Mouse (Mus musculus): ENCODE measurements at regions not wholly inside any gene's neighbourhood (a gene's known extent, or its start where the extent isn't known, plus 50 kb on each side); places are given as distances from the start of the nearest gene placed in this dataset.

DNA sequence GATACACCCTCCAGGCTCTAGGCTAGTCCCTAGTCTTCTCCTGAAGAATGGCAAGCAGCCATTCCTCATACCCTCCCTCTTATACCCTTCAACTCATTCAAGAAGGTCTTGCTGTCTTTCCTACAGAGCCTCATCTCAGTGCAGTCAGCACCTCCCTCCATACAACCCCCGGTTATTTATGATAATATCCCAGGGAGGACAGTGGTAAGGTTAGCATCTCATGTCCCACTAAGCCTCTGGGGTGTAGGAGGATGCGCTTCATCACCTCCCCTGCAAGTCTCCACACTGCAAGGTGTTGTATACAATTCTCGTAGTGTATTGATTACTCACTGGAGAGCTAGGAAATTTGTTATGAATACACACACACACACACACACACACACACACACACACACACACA, 80.2 kb upstream of the Shisa6 start:
- H3K9me3 ChIP-seq (ENCODE audit: control insufficient read depth, insufficient read depth, low read depth, low read length), result no peaks in the 10 kb centered on the region
- in situ Hi-C loops (cut with MboI; ENCODE audit: low sequenced_read_pairs in 2 of 2, unreplicated experiment in 2 of 2), result no loop called here
- DNase-seq (ENCODE audit: low read depth, low spot score), result no peak
- no peaks in the 10 kb centered on the region for H3K36me3 ChIP-seq (ENCODE audit: control insufficient read depth, insufficient read depth, low read length, poor library complexity, severe bottlenecking)
- H3K4me1 ChIP-seq (ENCODE audit: control insufficient read depth in 2 of 2, insufficient read depth in 2 of 2, low read length in 2 of 2, poor library complexity in 1 of 2), result 0 out of 4 replicates have a peak, but pooled peaks cover 0 to 2% of the 10 kb centered on the region in 2 experiments
- no peak overlapping the region for H3K27ac ChIP-seq (ENCODE audit: insufficient read depth, low read depth, low read length, poor library complexity, severe bottlenecking)
- H3K9ac ChIP-seq (ENCODE audit: insufficient read depth, low read depth, low read length, poor library complexity, severe bottlenecking), result no peak overlapping the region
- TF ChIP-seq ZC3H11A (IDR thresholded peaks at IDR 0.05; ENCODE audit: borderline replicate concordance, low read depth, low read length) (no peak), HCFC1 (IDR thresholded peaks at IDR 0.05; ENCODE audit: borderline replicate concordance, insufficient read depth, low read length) (no peak), MAFK (IDR thresholded peaks at IDR 0.05; ENCODE audit: insufficient read depth, low read depth, low read length) (no peak), CHD2 (IDR thresholded peaks at IDR 0.05; ENCODE audit: low read depth, low read length) (no peak), ZNF384 (IDR thresholded peaks at IDR 0.05; ENCODE audit: low read depth, low read length) (no peak)
- H3K4me3 ChIP-seq (ENCODE audit: insufficient read depth in 1 of 2, low read depth in 1 of 2, low read length in 2 of 2, poor library complexity in 1 of 2, severe bottlenecking in 1 of 2), result no peak overlapping the region

DNA sequence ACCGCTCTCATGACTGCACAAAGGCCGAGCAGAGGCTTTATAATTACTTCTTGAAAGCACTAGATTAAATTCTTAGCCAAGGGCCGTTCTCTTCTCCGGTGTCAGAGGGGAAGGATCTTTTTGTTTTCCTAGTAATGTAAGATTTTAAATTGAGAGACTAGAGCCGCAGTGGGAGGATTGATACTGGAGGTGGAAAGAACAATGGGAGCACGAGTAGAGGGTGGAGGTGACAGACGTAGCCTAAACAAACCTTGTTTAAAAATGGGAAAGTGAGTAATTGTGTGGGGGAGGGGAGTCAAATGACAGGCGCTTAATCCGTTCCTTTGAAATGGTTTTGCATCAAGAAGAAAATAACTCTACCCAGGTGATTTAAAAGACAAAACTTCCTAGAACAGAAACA, 80.9 kb upstream of the Shisa6 start:
- no peak for TF ChIP-seq HCFC1 (IDR thresholded peaks at IDR 0.05; ENCODE audit: borderline replicate concordance, insufficient read depth, low read length)
- TF ChIP-seq ZC3H11A (IDR thresholded peaks at IDR 0.05; ENCODE audit: borderline replicate concordance, low read depth, low read length), result no peak
- TF ChIP-seq ZNF384 (IDR thresholded peaks at IDR 0.05; ENCODE audit: low read depth, low read length), result no peak
- TF ChIP-seq CHD2 (IDR thresholded peaks at IDR 0.05; ENCODE audit: low read depth, low read length), result no peak
- no peak for TF ChIP-seq MAFK (IDR thresholded peaks at IDR 0.05; ENCODE audit: insufficient read depth, low read depth, low read length)
- no peak overlapping the region for H3K4me3 ChIP-seq (ENCODE audit: insufficient read depth in 1 of 2, low read depth in 1 of 2, low read length in 2 of 2, poor library complexity in 1 of 2, severe bottlenecking in 1 of 2)
- H3K27ac ChIP-seq (ENCODE audit: insufficient read depth, low read depth, low read length, poor library complexity, severe bottlenecking), result no peak overlapping the region
- no peaks in the 10 kb centered on the region for H3K9me3 ChIP-seq (ENCODE audit: control insufficient read depth, insufficient read depth, low read depth, low read length)
- H3K4me1 ChIP-seq (ENCODE audit: control insufficient read depth in 2 of 2, insufficient read depth in 2 of 2, low read length in 2 of 2, poor library complexity in 1 of 2), result 0 out of 4 replicates have a peak, but pooled peaks cover 0 to 2% of the 10 kb centered on the region in 2 experiments
- H3K36me3 ChIP-seq (ENCODE audit: control insufficient read depth, insufficient read depth, low read length, poor library complexity, severe bottlenecking), result no peaks in the 10 kb centered on the region
- DNase-seq (ENCODE audit: low read depth, low spot score), result no peak
- in situ Hi-C loops (cut with MboI; ENCODE audit: low sequenced_read_pairs in 2 of 2, unreplicated experiment in 2 of 2), result no loop called here
- no peak overlapping the region for H3K9ac ChIP-seq (ENCODE audit: insufficient read depth, low read depth, low read length, poor library complexity, severe bottlenecking)

DNA sequence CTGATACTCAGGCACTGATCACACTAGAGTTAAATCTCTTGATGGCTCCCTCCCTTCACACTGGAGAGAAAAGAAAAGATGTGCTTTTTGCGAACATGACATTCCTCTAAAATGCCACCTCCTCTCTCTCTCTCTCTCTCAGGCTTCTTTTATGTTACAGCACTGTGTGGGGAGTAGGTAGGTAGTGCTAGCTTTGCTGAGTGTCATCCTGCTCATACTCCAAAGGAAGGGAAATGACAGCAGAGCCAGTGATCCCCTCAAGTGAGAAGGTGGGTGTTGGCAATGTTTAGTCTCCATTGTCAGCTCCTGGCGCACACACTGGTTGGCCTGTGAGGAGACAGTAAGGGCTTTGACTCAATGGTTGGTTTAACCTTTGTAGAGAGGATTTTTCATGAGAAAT, 84.0 kb upstream of the Shisa6 start:
- Histone ChIP-seq H3K36me3 (ENCODE audit: control insufficient read depth, insufficient read depth, low read length, poor library complexity, severe bottlenecking) (no peaks in the 10 kb centered on the region), H3K27ac (ENCODE audit: insufficient read depth, low read depth, low read length, poor library complexity, severe bottlenecking) (no peak overlapping the region), H3K9me3 (ENCODE audit: control insufficient read depth, insufficient read depth, low read depth, low read length) (no peaks in the 10 kb centered on the region), H3K4me3 (ENCODE audit: insufficient read depth in 1 of 2, low read depth in 1 of 2, low read length in 2 of 2, poor library complexity in 1 of 2, severe bottlenecking in 1 of 2) (no peak overlapping the region), H3K9ac (ENCODE audit: insufficient read depth, low read depth, low read length, poor library complexity, severe bottlenecking) (no peak overlapping the region), H3K4me1 (ENCODE audit: control insufficient read depth in 2 of 2, insufficient read depth in 2 of 2, low read length in 2 of 2, poor library complexity in 1 of 2) (peaks cover 0 to 2% of the 10 kb centered on the region in 2 experiments; a peak in 1 of 4 replicates)
- no peak for DNase-seq (ENCODE audit: low read depth, low spot score)
- TF ChIP-seq ZNF384 (IDR thresholded peaks at IDR 0.05; ENCODE audit: low read depth, low read length) (no peak), CHD2 (IDR thresholded peaks at IDR 0.05; ENCODE audit: low read depth, low read length) (no peak), HCFC1 (IDR thresholded peaks at IDR 0.05; ENCODE audit: borderline replicate concordance, insufficient read depth, low read length) (no peak), MAFK (IDR thresholded peaks at IDR 0.05; ENCODE audit: insufficient read depth, low read depth, low read length) (no peak), ZC3H11A (IDR thresholded peaks at IDR 0.05; ENCODE audit: borderline replicate concordance, low read depth, low read length) (no peak)
- in situ Hi-C loops (cut with MboI; ENCODE audit: low sequenced_read_pairs in 2 of 2, unreplicated experiment in 2 of 2), result no loop called here

DNA sequence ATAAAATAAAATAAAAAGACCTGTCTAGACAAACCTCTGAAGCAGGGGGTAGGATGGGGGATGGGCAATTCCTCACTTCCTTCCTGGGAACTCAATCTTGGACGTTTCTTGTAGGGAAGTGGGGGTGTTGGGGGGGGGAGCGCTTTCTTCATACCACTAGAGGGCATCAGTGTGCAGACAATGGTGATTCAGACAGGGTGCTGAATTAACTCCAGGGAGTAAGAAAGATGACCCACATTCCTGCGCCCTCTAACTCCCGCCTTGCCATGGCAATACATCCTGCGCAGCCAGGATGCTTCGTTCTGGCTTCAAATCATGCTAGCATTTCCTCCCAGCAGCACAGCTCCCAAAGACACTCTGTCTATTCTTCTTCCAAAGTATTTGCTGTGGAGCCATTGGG, 87.4 kb upstream of the Shisa6 start:
- DNase-seq (ENCODE audit: low read depth, low spot score), result peak; percentile 26

DNA sequence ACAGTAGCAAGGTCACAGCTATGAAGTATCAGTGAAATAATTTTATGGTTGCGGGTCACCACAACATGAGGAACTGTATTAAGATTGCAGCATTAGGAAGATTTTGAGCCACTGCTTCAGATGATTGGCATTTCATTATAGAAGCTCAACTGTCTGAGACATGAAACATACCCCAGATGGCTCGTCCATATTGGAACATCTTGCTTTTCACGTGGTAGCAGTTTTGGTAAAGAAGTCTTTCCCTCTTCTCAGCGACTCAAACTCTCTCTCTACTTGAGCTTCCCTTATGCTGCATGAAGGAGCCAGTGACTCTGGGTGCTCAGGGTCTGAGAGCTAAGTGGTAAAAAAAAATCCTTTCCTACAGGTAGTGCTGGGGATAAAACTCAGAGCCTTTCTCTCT, 99.7 kb upstream of the Shisa6 start:
- DNase-seq (ENCODE audit: low read depth, low spot score), result no peak
- H3K4me1 ChIP-seq (ENCODE audit: control insufficient read depth in 2 of 2, insufficient read depth in 2 of 2, low read length in 2 of 2, poor library complexity in 1 of 2), result no peaks in the 10 kb centered on the region
- H3K9ac ChIP-seq (ENCODE audit: insufficient read depth, low read depth, low read length, poor library complexity, severe bottlenecking), result no peak overlapping the region
- H3K9me3 ChIP-seq (ENCODE audit: control insufficient read depth, insufficient read depth, low read depth, low read length), result no peaks in the 10 kb centered on the region
- in situ Hi-C loops (cut with MboI; ENCODE audit: low sequenced_read_pairs in 2 of 2, unreplicated experiment in 2 of 2), result no loop called here
- no peak overlapping the region for H3K27ac ChIP-seq (ENCODE audit: insufficient read depth, low read depth, low read length, poor library complexity, severe bottlenecking)
- TF ChIP-seq HCFC1 (IDR thresholded peaks at IDR 0.05; ENCODE audit: borderline replicate concordance, insufficient read depth, low read length) (no peak), ZNF384 (IDR thresholded peaks at IDR 0.05; ENCODE audit: low read depth, low read length) (no peak), CHD2 (IDR thresholded peaks at IDR 0.05; ENCODE audit: low read depth, low read length) (no peak), ZC3H11A (IDR thresholded peaks at IDR 0.05; ENCODE audit: borderline replicate concordance, low read depth, low read length) (no peak), MAFK (IDR thresholded peaks at IDR 0.05; ENCODE audit: insufficient read depth, low read depth, low read length) (no peak)
- no peak overlapping the region for H3K4me3 ChIP-seq (ENCODE audit: insufficient read depth in 1 of 2, low read depth in 1 of 2, low read length in 2 of 2, poor library complexity in 1 of 2, severe bottlenecking in 1 of 2)
- no peaks in the 10 kb centered on the region for H3K36me3 ChIP-seq (ENCODE audit: control insufficient read depth, insufficient read depth, low read length, poor library complexity, severe bottlenecking)

More for the DNA sequence above, 87.4 kb upstream of the Shisa6 start:
- Histone ChIP-seq H3K4me1 (ENCODE audit: control insufficient read depth in 2 of 2, insufficient read depth in 2 of 2, low read length in 2 of 2, poor library complexity in 1 of 2) (peaks cover 0 to 2% of the 10 kb centered on the region in 2 experiments; a peak in 1 of 4 replicates), H3K27ac (ENCODE audit: insufficient read depth, low read depth, low read length, poor library complexity, severe bottlenecking) (no peak overlapping the region), H3K9ac (ENCODE audit: insufficient read depth, low read depth, low read length, poor library complexity, severe bottlenecking) (no peak overlapping the region), H3K9me3 (ENCODE audit: control insufficient read depth, insufficient read depth, low read depth, low read length) (no peaks in the 10 kb centered on the region), H3K36me3 (ENCODE audit: control insufficient read depth, insufficient read depth, low read length, poor library complexity, severe bottlenecking) (no peaks in the 10 kb centered on the region), H3K4me3 (ENCODE audit: insufficient read depth in 1 of 2, low read depth in 1 of 2, low read length in 2 of 2, poor library complexity in 1 of 2, severe bottlenecking in 1 of 2) (no peak overlapping the region)
- in situ Hi-C loops (cut with MboI; ENCODE audit: low sequenced_read_pairs in 2 of 2, unreplicated experiment in 2 of 2), result no loop called here
- TF ChIP-seq HCFC1 (IDR thresholded peaks at IDR 0.05; ENCODE audit: borderline replicate concordance, insufficient read depth, low read length) (no peak), ZNF384 (IDR thresholded peaks at IDR 0.05; ENCODE audit: low read depth, low read length) (no peak), ZC3H11A (IDR thresholded peaks at IDR 0.05; ENCODE audit: borderline replicate concordance, low read depth, low read length) (peak; percentile 70; the same call in 1 of the 2 replicates)

All from ES-E14 (cell line).